Mouse (Mus musculus) MN1 (cell line): ENCODE measurements around the gene Immp2l.
A peak's percentile ranks its signal among the peaks of the same experiment; 100 is the strongest.
"Not testable (repeated sequence)": the region's sequence is repeated elsewhere in the genome, so short reads cannot be mapped to it uniquely, and the experiment has no call there.

ENCODE experiments used
- DNase-seq: peaks from one replicate; pipeline ENCODE4 v3.0.0-alpha.2; 2016; ENCODE audit warnings: low spot score

Gene Immp2l

DNA sequence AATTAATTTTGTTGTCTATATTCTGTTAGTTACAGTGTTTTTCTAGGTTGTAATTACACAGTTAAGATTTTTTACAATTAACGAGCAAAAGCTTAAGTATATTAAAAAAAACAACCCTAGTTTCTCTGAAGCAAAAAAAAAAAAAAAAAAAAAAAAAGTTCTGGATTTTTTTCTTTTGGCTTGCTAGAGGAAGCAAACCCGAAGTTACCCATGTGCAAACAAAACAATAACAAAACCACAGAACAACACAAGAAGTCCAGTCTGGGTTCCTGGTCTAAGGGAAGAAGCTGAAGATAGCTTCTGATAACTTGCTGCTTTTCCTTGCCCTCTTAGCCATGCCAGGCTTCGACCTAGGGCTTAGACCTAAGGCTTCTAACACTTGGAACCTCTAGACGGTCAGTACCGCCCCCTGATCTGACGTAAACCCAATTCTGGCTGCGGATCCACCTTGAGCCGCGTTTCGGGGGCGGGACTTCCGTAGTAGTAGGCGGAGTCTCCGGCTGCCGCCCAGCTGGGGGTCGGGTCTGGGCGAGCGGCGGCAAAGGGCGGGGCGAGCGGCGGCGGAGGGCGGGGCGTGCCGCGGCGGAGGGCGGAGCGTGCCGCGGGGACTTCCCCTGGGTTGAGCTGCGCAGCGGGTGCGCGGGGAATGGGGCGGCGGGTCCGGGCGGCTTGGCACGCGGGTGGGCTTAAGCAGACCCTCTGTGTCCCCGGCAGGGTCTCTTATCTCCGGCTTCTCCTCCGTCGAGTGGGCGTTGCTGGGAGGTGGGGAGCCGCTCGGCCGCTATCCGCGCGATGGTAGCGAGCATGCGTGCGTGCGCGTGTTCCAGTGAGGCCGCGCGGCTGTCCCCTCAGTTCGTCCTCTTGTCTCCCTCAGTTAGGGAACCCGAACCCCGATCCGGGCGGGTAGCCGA, at the start of gene Immp2l:
Gene Immp2l (plus strand): TSS at position 580 of the 911 bp plus-strand sequence.
- peak; percentile 96 for DNase-seq

DNA sequence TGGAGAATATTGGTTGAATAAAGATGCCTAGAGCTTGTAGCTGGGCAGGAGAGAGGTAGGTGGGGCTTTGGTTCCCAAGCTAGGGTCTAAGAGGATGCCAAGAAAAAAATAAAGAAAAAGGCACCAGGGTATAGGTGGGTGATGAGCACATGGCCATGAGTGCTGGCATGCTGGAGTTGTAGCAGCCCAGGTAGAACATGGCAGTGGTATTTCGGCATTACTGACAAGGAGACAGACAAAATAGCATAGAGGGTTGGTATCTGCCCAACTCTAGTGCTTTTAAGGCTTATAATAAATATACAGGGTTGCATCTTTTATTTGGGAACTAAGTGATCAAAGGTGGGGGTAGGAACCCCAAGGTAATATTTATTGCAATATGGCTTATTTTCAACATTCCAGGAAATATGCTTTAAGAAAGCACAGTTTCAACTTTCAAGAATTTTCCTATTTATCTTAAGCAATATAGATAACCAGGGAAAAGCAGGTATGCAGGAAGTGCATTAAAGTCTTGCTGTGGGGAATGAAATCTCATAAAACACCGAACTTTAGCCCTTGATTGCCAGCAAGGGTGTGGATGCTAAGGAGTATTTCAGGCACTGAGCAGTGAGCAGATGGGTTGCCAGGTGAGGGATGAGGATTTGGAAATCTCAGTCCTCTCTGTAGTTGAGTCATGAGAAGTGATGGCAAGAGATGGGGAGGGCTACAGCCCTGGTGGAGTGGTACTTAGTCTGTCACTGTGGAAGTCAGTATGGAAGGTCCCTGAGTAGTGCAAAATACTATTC, 45.0 kb upstream of the Immp2l start:
- DNase-seq, result no peak

DNA sequence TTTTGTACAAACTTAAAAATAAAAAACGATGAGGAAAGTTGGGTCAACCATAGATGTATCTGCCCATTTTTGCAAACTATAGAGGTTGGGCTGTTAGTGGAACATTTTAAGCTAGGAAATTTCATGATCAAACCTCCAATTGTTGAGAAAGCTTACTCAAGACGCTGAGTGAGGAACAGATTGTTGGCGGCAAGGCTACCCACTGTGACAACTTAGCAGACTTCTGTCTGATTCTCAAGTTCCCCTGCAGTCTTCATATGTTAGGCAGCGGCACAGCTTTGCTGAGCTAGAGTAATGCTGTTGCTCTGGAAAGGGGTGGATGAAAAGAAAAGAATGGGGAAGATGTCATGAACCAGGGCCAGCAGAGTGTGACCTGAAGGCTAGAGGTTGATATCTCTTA, 44.2 kb upstream of the Immp2l start:
- DNase-seq, result no peak

DNA sequence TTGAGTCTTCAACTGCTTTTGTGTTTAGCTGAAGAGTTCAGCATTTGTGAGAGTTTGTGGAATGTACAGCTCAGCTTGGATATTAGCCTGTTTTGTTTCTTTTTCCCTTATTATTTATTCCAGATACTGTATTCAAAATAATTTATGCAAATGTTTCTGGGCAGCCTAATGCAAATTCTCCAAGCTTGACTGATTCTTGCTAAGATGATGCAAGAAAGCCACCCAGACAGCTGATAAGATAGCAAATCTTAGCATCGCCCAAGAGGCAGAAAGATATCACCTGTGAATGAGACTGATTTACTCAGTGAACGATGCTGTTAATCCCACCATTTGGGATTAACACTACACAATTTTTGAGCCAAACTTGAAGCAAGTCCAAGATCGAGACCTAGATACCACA, 43.7 kb upstream of the Immp2l start:
- no peak for DNase-seq

DNA sequence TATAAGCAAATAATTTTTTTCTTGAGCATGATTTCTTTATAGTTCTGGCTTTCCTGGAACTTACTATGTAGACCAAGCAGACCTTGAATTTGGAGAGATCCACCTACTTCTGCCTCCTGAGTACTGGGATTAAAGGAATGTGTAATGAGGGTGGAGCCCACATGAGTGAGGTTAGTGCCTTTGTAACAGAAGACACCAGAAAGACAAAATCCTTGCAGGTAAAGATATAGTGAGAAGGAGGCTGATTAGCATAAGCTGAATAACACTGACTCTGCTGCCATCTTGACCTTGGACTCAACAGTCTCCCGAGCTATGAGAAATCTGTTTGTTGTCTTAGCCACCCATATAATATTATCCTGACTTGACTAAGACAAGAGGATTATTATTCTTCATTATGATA, 40.9 kb upstream of the Immp2l start:
- no peak for DNase-seq

DNA sequence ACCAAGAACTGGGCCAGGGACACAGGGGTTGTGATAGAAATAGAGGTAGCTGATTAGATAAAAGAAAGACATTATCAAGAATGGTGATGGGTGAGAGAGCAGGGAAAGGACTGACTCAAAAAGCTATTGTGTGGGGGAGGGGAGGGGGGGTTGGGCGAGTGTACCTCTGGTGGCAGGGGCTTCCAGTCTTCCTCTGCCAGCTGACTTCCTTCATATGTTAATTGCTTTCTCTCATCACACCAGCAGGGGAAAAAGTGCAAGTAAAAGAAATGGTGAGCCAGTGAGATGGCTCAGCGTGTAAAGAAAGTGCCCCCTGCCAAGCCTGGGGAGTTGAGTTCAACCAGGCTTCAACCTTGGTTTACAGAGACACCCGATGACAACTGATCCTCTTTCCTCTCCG, 39.2 kb upstream of the Immp2l start:
- DNase-seq, result no peak

DNA sequence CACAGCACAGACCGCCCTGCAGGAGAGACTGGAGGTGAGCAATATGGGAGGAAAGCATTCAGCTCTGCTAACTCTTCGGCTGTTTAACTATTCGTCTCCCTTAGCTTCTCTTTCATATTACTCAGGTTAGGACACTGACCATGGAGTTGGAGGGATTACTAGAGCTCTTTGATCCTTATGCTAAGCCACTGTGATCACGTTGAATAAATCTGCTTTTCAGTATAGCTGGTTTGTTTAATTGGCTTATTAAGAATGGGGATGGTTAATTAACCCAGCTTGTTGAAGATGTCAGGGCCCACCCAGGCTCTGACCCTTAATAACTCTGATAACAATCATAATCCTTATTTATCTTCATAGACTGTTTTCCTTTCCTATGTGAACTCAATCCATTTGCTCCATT, 38.1 kb upstream of the Immp2l start:
- DNase-seq, result no peak

DNA sequence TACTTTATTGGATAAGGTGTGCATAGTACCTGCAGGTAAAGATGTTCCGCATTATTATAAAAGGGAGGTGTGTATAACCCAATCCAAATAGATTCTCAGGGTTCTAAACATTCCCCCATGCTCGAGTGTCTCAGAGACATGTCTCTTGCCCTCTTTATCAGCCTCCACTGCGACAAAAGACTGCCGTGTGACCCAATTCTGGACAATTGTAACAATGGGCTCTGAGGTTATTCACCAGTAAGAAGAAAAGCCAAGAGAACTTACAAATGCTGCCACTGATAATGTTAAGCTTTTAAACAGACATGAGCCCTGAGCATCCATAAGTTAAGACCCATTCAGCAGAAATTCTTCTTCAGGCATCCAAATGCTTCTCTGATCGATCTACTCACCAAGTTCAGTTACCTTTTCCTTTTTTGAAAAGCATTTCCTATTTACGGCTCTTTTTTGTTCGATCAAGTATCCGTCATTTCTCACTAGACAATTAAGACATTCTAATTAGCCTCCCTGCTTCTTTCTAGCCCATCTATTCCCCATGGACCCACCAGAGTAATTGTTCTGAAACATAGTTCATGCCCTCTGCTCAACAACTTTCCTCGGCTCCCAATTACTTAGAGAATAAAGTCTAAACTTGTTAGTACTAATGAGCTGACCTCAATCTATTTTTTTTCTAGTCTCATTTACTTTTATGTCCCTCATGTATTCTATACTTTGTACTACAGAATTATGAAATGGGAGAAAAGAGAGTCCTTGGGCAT, 35.4 kb upstream of the Immp2l start:
- no peak for DNase-seq

DNA sequence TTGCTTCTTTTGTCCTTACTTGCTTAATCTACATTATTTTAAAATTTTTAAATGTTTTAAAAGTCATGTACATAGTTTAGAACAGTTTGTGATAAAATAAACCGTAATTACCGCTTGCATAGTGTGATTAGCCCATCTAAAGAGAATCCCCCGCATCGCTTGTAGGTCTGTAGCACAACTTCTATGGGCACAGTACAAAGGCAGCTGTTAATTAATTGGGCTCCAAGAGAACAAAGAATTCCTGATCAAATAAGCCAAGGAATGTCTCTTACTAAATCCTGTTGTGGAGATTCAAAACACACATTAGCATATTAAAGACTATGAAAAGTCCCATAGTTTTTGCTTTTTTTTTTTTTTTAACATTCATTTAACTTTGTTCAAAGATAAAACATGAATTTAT, 32.2 kb upstream of the Immp2l start:
- DNase-seq, result no peak

DNA sequence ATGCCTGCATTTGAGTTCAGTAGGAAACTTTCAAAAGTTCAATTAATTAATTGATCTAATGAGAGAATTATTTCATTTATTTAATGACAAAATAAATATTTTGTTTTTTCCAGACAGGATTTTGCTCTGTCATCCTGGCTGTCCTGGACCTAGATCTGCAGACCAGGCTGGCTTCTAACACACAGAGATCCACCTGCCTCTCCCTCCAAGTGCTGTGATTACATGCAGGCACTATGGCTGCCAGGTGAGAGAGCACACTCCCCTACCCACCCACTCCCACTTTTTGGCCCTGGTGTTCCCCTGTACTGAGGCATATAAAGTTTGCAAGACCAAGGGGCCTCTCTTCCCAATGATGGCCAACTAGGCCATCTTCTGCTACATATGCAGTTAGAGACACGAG, 31.7 kb upstream of the Immp2l start:
- DNase-seq, result not testable (repeated sequence)

DNA sequence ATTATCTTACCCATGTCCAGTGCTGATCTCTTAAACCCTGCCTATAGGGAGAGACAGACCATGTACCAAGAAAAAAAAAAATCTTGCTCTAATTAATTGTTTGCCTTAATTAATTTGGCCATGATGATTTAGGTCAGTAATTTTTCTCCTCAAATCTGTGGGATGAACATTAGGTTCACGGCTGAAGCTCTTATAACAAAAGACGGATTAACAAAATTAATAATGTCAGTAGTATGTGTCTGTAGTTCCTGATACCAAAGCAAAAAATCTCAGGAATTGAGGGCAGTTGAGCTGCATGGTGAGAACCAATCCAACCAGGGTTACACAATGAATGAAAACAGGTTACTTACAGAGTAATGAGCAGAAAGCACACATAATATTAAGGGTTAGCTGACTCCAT, 29.0 kb upstream of the Immp2l start:
- no peak for DNase-seq

DNA sequence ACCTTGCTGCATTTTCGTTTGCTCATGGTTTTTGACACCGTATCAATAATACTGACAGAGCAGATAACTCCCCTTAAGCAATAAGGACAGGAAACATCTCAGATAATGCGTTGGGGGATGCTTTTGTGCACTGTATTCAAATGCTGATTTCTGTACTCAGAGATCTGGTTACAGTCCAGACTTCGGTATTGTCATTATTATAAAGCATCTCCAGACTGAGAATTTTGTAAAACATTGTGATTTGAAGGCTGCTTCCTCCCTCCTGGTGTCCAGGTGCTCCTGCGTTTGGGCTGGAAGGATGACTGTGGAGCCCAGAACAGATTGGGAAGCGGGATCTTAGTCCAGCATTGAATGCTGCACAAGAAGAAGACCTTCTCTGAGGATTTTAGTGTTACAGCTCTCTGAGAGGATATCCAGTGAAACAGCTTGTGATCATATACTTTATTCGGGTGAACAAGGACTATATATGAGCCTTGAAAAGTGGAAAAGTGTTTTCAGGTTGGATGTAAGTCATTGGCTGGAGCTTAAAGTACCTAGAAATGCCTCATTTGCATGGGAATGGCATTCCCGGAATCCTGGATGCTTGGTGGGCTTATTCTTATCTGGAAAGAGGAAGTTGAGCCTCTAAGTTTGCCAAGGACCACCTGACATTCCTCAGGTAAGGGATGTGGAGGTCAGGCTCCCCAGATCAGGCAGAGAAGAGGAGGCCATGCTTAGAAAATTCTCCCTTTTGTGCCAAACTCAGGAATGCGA, 28.1 kb upstream of the Immp2l start:
- DNase-seq, result no peak

DNA sequence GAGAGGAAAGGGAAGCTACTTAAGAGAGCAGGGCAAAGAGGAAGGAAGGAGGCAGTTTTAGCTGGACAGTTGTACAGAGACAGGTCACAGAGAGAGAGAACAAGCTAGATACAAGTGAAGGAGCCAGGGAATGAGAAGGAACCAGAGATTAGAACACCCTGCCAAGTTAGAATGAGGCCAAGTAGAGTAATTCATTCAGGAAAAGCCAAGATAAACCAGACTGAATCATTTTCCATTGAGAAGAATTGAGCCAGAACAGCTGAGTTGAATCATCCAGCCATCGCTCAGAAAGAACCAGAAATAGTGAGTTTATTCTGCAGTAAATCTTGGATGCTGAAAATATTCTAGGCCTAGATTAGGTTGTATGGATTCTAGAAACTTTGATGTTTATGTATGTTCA, 1.4 kb upstream of the Immp2l start:
- DNase-seq, result no peak

DNA sequence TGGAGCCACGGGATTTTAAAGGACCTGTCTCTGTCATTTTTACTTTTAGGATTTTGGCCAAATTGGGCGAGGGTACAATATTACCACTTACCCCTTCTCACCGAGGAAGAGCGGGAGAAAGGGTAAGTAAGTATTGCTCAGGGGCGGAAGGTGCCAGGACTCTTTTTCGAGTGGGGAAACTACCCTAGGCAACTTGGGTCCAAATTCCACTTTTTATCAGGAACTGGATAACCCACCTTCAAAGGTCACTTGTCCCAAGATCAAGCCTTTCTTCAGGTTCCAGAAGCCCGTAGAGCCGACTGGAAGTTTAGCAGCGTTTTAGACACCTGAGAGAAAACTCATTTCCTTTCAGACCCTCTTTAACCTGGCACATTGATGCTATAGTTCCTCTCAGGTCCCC, 622 bp downstream of the Immp2l start:
- DNase-seq, result peak; percentile 9

DNA sequence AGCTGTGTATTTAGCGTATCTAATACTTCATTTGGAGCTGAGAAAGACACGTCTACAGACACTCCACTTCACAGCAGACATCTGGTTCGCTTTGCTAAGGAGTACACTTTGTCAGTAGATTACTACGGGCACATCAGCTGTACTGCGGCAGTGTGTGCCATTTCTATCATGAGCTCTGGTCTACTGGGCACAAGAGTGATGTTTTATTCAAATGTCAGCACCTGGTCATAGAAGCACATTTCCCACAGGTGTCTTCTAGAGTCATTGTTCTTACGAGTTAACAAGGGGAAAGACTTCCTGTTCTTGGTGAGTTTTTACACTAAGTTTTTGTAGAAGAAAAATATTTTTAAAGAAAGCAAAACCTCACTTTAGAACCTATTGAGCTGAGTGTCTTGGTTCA, 3.6 kb downstream of the Immp2l start:
- no peak for DNase-seq

DNA sequence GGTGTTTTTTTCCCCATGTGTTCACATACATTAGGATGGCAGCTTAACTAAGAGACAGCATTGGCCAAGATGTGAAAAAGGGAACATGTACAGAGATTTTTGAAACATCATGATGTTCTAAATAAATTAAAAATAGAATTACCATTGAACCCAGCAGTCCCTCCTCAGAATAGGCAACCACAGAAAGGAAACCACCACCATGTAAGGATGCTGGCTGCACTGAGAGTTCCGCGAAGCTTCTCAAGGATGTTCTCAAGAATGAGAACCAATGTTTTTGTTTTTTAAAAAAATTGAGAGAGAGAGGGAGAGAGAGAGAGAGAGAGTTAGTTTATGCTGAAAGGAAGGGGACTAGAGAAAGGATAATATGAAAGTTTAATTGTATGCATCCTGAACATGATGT, 7.2 kb downstream of the Immp2l start:
- DNase-seq, result no peak

DNA sequence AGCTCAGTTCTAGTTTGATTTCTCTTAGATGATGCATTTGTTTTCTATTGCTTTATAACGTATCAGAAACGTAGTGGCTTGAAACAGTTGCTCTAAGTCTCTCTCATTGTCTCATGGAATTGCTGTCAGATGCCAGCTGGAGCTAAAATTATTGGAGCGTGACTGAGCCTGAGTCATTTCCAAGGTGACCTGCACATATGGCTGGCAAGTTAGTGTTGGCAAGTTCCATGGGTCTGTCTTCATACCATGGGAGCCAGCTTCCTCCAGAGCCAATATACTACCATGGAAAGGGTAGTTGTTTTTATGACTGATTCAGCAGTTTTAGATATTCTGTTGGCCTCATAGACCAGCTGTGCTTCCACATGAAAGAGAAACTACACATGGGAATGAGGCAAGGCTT, 9.3 kb downstream of the Immp2l start:
- DNase-seq, result no peak

DNA sequence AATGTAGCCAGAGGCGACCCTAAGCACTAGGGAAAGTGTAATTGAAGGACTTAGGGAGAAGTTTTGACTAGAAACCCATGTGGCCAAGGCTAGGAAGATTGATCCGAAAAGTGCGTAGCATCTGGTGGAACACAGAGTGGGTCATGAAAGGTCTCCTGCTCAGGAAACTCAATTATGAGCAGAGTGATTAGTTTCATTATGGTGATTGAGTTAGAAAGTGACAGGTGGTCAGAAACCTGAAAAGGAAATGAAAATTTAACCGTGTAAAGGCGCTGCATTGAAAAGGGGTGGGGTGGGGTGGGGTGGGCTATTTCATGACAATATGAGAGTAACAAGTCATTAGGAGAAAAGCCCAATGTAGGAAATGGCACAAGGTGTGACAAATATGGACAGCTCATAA, 15.9 kb downstream of the Immp2l start:
- no peak for DNase-seq

DNA sequence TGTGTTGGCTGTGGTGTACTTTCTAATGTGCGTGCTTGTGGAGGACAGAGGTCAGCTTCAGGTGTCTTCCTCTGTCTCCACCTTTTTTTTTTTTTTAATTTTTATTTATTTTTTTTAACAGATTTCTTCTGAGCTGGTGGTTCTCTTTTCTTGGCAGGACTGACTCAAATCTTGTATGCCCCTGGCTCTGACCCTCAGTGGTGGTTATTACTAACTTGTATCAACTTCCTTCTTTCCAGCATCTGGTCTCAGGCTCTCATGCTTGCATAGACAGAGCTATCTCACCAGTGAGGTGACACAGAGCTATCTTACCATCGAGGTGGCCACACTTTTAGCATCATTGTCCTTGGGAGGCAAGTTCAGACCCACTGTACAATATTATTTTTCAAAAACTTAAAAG, 17.8 kb downstream of the Immp2l start:
- DNase-seq, result no peak

DNA sequence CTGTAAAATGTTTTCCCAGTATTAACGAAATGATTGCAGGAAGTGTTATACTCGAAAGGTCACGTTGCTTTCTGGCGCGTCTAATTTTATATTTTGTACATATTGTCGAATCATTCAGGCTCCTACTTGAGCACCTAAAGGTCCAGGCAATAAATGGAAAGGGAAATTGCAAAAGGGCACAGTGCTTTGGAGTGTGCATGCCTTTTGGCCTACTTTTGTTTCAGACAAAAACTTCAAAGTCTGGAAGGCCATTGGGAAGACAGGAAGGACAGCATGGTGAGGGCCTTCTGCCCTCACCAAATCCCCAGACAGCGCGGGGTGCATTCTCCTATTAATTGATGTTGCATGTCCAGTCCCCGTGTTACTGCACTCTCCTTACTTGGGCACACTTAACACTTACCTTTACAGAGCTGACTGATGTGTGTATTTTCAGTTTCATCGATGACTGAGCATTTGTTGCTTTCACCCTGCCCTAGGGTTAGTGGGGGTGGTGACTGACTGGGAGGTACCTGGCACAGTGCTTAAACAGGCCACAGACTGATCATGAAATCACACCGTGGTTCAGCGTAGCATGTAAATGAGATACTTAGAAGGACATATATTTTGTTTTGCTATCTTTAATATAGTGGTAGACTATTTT, 20.7 kb downstream of the Immp2l start:
- DNase-seq, result no peak

DNA sequence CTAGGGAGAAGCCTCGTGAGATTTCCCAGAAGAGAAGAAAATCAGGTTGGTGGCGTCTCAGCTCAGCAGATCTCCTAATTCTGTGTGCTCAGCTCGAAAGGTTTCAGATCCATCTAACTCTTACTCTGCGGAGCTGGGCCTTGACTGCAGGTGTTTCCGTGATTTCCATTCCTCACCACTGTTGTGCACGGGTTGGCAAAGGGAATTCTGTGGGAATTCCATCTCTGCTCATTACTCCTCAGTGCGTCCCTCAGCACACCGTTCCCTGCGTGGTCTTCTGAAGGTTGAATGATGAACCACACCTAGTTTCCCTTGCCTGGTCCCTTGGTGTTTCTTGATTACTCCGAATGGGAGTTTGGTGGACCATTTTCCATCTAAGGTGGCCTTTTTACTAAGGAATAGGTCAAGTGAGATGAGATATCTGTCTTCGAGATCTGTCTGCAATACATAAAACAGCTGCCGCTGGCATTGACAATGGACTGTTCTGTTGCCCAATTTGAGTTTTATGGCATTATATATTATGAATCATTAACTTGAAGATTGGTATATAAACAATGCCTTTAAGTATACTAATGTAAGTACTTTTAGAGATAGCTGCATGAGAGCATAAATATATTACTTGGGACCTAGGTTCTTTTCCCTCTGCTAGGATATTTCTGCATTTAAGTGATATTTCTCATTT, 23.3 kb downstream of the Immp2l start:
- DNase-seq, result no peak
